In genomic region chr16:53418416-53418815, GRCm38 (mm10) we compare ENCODE assay signal across 28 mouse cellular contexts.
"Had no signal": no experiment of that assay in that cellular context is flagged by ENCODE, and none has a peak within 500 bp of the region (broad histone marks: within the 10 kb centered on the region; RNA-seq: fewer than 3 reads in every experiment).

No protein-coding gene starts in this region.

- H3K9ac ChIP-seq: heart, embryonic 12.5 days; hindbrain, embryonic 12.5 days; hindbrain, embryonic 14.5 days; intestine, embryonic 15.5 days; kidney, embryonic 15.5 days; limb, embryonic 12.5 days; liver, embryonic 13.5 days; liver, embryonic 15.5 days had no signal

- DNase-seq: gastrocnemius, postnatal 14 days; gastrocnemius, postnatal 36 days; heart, adult 18-20 months; heart, postnatal 10 days; heart, postnatal 4 days; kidney, adult 2 months; kidney, adult 9 months; kidney, postnatal 14 days; kidney, postnatal 36 days; liver; liver, embryonic 13.5 days had no signal

- H3K4me2 ChIP-seq: heart, embryonic 12.5 days; hindbrain, embryonic 12.5 days; hindbrain, embryonic 14.5 days; intestine, embryonic 15.5 days; kidney, embryonic 15.5 days; limb, embryonic 12.5 days; liver, embryonic 11.5 days; liver, embryonic 13.5 days; liver, embryonic 15.5 days had no signal

- H3K4me3 ChIP-seq: heart, embryonic 10.5 days; heart, embryonic 12.5 days; hindbrain, embryonic 10.5 days; hindbrain, embryonic 12.5 days; intestine, embryonic 15.5 days; kidney, embryonic 15.5 days; layer of hippocampus, adult 2 months; left cerebral cortex, adult 2 months; limb, embryonic 10.5 days; limb, embryonic 12.5 days; liver, embryonic 13.5 days; liver, embryonic 15.5 days had no signal

- H3K27me3 ChIP-seq: heart, embryonic 12.5 days; hindbrain, embryonic 12.5 days; intestine, embryonic 15.5 days; kidney, embryonic 15.5 days; limb, embryonic 12.5 days; liver, embryonic 13.5 days; liver, embryonic 15.5 days had no signal

- H3K36me3 ChIP-seq: heart, embryonic 10.5 days; heart, embryonic 12.5 days; hindbrain, embryonic 10.5 days; hindbrain, embryonic 12.5 days; intestine, embryonic 15.5 days; kidney, embryonic 15.5 days; limb, embryonic 10.5 days; limb, embryonic 12.5 days; liver, embryonic 13.5 days; liver, embryonic 15.5 days had no signal

- ATAC-seq: hindbrain, embryonic 16.5 days; inflammation-experienced regulatory T-cells, adult 6 months; intestine, embryonic 15.5 days; intestine, postnatal 0 days had no signal

- H3K27ac ChIP-seq: heart, embryonic 10.5 days; hindbrain, embryonic 10.5 days; hindbrain, embryonic 12.5 days; hindbrain, embryonic 14.5 days; intestine, embryonic 15.5 days; kidney, embryonic 15.5 days; kidney, postnatal 0 days; layer of hippocampus, adult 2 months; left cerebral cortex, adult 2 months; limb, embryonic 10.5 days; limb, embryonic 12.5 days; liver, embryonic 13.5 days; liver, embryonic 15.5 days had no signal

- H3K4me1 ChIP-seq: heart, embryonic 10.5 days; heart, embryonic 12.5 days; hindbrain, embryonic 10.5 days; hindbrain, embryonic 12.5 days; intestine, embryonic 15.5 days; kidney, embryonic 15.5 days; limb, embryonic 10.5 days; limb, embryonic 12.5 days; liver, embryonic 13.5 days; liver, embryonic 15.5 days had no signal

- H3K9me3 ChIP-seq: heart, embryonic 10.5 days; heart, embryonic 12.5 days; hindbrain, embryonic 10.5 days; hindbrain, embryonic 12.5 days; intestine, embryonic 15.5 days; kidney, embryonic 15.5 days; limb, embryonic 10.5 days; limb, embryonic 12.5 days; liver, embryonic 13.5 days; liver, embryonic 15.5 days had no signal
